Mouse (Mus musculus): ENCODE results near the gene Gm47791. TPM values are rescaled to one million over a fixed set of nuclear protein-coding genes. Genes with fewer than 3 reads are reported as not detected.

Gene Gm47791
- polyA plus RNA-seq, 1 experiment from 2014 or later: not detected

GRCm38 (mm10) chr1:82746408-82746807 lies 24.6 kb downstream of the Gm47791 start:
- no peak for ATAC-seq
- Histone ChIP-seq H3K4me1 (no peaks in the 10 kb centered on the region), H3K4me2 (no peak overlapping the region), H3K36me3 (ENCODE audit: poor library complexity, severe bottlenecking) (peaks cover 26% of the 10 kb centered on the region), H3K4me3 (no peak overlapping the region), H3K9me3 (replicated peaks) (no peaks in the 10 kb centered on the region), H3K27ac (no peak overlapping the region), H3K27me3 (no peaks in the 10 kb centered on the region), H3K9ac (no peak overlapping the region)
- 88% methylated on average over 4 of the region's 4 CpGs for WGBS

- Histone ChIP-seq H3K9me3 (replicated peaks) (no peaks in the 10 kb centered on the region), H3K4me3 (no peak overlapping the region), H3K9ac (no peak overlapping the region), H3K36me3 (ENCODE audit: poor library complexity, severe bottlenecking) (peaks cover 32% of the 10 kb centered on the region), H3K4me1 (no peaks in the 10 kb centered on the region), H3K4me2 (no peak overlapping the region), H3K27me3 (no peaks in the 10 kb centered on the region), H3K27ac (no peak overlapping the region)
- no peak for ATAC-seq
- WGBS: 96% methylated on average over 3 of the region's 3 CpGs
Observed at GRCm38 (mm10) chr1:82743962-82744361, 27.1 kb downstream of the Gm47791 start.

DNA sequence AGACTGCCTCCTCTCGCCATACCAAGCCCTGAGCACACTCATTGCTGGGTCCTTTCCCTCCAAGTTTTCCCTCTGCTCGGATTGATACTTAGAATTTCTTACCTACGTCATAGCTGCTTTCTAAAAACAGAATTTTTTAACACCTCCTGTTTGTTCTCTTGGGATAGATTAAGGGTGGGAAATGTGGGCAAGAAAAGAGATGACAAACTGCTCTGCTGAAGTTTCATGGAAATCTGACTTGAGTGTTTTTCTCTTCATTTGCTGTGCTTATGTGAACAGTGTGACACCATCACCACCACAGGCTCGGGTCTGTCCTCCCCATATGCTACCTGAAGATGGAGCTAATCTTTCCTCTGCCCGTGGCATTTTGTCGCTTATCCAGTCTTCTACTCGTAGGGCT lies 29.5 kb downstream of the Gm47791 start:
- H3K4me1 ChIP-seq: no peaks in the 10 kb centered on the region
- no peaks in the 10 kb centered on the region for H3K9me3 ChIP-seq (replicated peaks)
- no peak overlapping the region for H3K4me3 ChIP-seq
- H3K9ac ChIP-seq: no peak overlapping the region
- WGBS: 86% methylated on average over 7 of the region's 7 CpGs
- no peaks in the 10 kb centered on the region for H3K27me3 ChIP-seq
- no peak overlapping the region for H3K4me2 ChIP-seq
- H3K27ac ChIP-seq: no peak overlapping the region
- ATAC-seq: no peak
- peaks cover 39% of the 10 kb centered on the region for H3K36me3 ChIP-seq (ENCODE audit: poor library complexity, severe bottlenecking)

DNA sequence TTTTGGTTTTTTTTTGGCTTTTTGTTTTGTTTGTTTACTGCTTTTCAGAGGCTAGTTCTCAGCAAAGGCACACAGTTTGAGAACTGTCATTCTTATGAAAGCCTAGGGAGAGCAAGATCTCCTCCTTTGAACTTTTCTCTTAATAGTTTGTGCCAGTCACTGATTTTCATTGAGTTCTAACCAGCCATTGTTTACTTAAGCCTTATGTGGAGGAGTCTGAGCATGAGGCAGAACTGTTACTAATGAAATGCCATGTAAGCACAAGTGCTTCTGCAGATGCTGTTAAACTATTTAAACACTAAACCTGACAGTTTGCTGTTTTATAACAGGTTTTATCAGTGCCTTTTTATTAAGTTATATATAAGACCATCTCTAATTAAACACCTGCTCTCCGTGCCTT lies 33.0 kb downstream of the Gm47791 start:
- ATAC-seq: no peak
- Histone ChIP-seq H3K4me2 (no peak overlapping the region), H3K27me3 (no peaks in the 10 kb centered on the region), H3K27ac (no peak overlapping the region), H3K4me3 (no peak overlapping the region), H3K4me1 (no peaks in the 10 kb centered on the region), H3K9me3 (replicated peaks) (no peaks in the 10 kb centered on the region), H3K9ac (no peak overlapping the region), H3K36me3 (ENCODE audit: poor library complexity, severe bottlenecking) (peaks cover 64% of the 10 kb centered on the region)
- WGBS: 92% methylated on average over 1 of the region's 1 CpGs

GRCm38 (mm10) chr1:82733357-82733756 lies 37.7 kb downstream of the Gm47791 start:
- H3K4me3 ChIP-seq: no peak overlapping the region
- no peak overlapping the region for H3K27ac ChIP-seq
- H3K36me3 ChIP-seq (ENCODE audit: poor library complexity, severe bottlenecking): peaks cover 85% of the 10 kb centered on the region
- H3K27me3 ChIP-seq: no peaks in the 10 kb centered on the region
- no peak overlapping the region for H3K4me2 ChIP-seq
- no peak for ATAC-seq
- 95% methylated on average over 1 of the region's 1 CpGs for WGBS
- H3K9me3 ChIP-seq (replicated peaks): no peaks in the 10 kb centered on the region
- H3K9ac ChIP-seq: no peak overlapping the region
- H3K4me1 ChIP-seq: no peaks in the 10 kb centered on the region

GRCm38 (mm10) chr1:82726482-82726881 lies 44.6 kb downstream of the Gm47791 start:
- Histone ChIP-seq H3K9ac (no peak overlapping the region), H3K27ac (no peak overlapping the region), H3K36me3 (ENCODE audit: poor library complexity, severe bottlenecking) (peaks cover 30% of the 10 kb centered on the region), H3K4me2 (no peak overlapping the region), H3K4me3 (no peak overlapping the region), H3K9me3 (replicated peaks) (no peaks in the 10 kb centered on the region), H3K27me3 (peaks cover 13% of the 10 kb centered on the region), H3K4me1 (peaks cover 12% of the 10 kb centered on the region)
- WGBS: 95% methylated on average over 5 of the region's 5 CpGs
- ATAC-seq: no peak

DNA sequence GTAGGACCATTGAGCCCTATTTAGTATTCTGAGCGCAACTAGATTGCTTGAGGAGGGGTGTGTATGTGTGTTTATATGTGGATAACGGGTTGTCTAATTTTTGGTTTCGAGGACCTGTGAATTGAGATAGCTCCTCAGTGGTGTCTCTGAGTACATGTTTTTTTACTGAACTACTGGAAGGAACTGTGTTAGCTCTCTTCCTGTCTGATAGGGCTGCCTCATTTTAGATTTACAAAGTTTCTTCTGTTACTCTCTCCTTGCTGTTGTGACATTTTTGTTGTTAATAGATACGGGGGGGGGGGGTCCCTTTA lies 45.2 kb downstream of the Gm47791 start:
- H3K4me3 ChIP-seq: peak overlapping the region; percentile 92
- no peak overlapping the region for H3K27ac ChIP-seq
- H3K9ac ChIP-seq: peak overlapping the region; percentile 96
- WGBS: 35% methylated on average over 4 of the region's 4 CpGs
- H3K36me3 ChIP-seq (ENCODE audit: poor library complexity, severe bottlenecking): peaks cover 24% of the 10 kb centered on the region
- no peak for ATAC-seq
- peaks cover 20% of the 10 kb centered on the region for H3K27me3 ChIP-seq
- H3K4me2 ChIP-seq: peak overlapping the region; percentile 95
- peaks cover 12% of the 10 kb centered on the region for H3K4me1 ChIP-seq
- H3K9me3 ChIP-seq (replicated peaks): no peaks in the 10 kb centered on the region

DNA sequence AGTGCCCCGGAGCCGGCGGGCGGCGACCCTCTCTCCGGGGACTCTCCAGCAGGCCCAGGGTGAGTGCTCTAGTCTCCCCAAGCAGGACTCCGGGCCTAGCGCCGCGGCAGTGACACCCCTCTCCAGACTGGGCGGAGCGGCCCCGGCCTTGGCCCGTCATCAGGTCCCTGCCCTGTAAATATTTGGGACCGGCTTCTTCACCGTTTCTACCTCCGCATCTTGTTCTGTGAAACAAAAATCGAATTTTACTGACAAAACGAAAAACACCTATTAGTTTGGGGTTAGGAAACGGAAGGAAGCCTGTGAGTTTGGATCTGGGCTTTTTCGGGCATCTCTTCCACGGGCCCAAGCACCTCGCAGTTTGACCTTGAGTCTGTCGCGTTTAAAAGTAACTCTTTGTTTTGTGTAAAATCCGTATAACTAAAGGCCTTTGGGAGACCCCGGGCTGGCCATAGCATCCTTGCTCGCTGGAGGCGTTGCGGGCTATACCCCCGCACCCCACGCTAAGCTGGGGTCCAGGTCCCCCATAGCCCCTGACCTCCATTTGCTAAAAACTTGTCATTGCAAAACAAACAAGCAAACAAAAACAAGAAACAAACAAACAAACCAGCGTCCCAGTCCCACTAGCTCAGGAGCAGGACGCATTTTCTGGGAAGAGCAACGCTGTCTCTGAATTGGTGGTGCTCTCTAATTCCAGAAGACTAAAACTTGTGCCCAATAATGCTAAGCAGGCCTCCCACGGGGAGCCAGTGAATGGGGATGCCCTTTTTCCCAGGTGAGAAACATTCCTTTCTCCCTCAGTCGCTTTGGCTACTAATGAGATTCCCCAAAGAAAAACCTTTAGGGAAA lies 45.8 kb downstream of the Gm47791 start:
- peak overlapping the region; percentile 51; the same call in 1 of the 2 replicates for H3K27ac ChIP-seq
- peak overlapping the region; percentile 95 for H3K4me2 ChIP-seq
- ATAC-seq: peak; percentile 96
- H3K9me3 ChIP-seq (replicated peaks): no peaks in the 10 kb centered on the region
- H3K9ac ChIP-seq: peak overlapping the region; percentile 96
- H3K4me1 ChIP-seq: peaks cover 12% of the 10 kb centered on the region
- H3K4me3 ChIP-seq: peak overlapping the region; percentile 92
- peaks cover 22% of the 10 kb centered on the region for H3K27me3 ChIP-seq
- H3K36me3 ChIP-seq (ENCODE audit: poor library complexity, severe bottlenecking): peaks cover 19% of the 10 kb centered on the region
- WGBS: under 1% methylated on average over 37 of the region's 37 CpGs

DNA sequence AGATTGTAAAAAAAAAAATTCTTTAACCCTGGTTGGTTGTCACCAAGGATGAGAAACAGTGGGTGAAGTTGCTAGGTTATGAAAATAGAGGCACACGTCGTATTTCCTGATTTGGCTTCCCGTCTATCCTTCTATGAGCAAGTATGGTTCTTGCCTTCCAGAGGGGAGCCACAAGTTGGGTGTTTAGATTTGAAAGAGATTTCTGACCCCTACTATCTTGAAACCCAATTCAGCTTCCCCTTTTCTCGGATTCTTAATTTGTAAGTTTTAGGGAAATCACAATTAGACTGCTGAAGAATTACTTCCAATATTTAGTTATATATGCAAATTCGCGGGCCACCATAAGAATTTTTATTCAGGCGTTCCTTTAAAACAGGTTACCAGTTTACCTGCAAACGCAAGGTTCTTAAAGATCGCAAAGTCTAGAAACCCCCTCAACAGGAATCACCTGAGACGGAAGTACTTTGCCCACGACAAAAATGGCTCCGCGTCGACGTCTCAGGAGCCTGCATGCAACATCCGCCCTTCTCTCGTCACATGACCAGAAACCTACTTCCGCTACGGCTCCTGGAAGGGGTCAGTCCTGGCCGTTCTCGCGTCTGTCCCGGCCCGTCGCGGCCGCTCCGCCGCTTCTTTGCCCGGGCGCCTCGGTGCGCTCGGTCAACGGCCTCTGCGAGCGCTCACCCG lies 46.6 kb downstream of the Gm47791 start, which contains the start of gene Mff:
TSS of gene Mff (plus strand) at position 552 of the 687 bp plus-strand sequence.
- Histone ChIP-seq H3K9ac (peak within 1 kb of the TSS; percentile 96), H3K27me3 (peaks cover 27% of the 10 kb centered on the region), H3K4me3 (peak within 1 kb of the TSS; percentile 92), H3K4me2 (peak within 1 kb of the TSS; percentile 95), H3K27ac (peak within 1 kb of the TSS; percentile 51; the same call in 1 of the 2 replicates), H3K36me3 (ENCODE audit: poor library complexity, severe bottlenecking) (peaks cover 12% of the 10 kb centered on the region), H3K4me1 (peaks cover 12% of the 10 kb centered on the region), H3K9me3 (replicated peaks) (no peaks in the 10 kb centered on the region)
- 10% methylated on average over 38 of the region's 38 CpGs for WGBS
- ATAC-seq: peak; percentile 99

Other genes with a start within 250 kb of the Gm47791 start
- 0.15 and 0.18 TPM in 2 replicates for gene Col4a4, start 184.4 kb downstream of the Gm47791 start, polyA plus RNA-seq (2015; fragmentation: Nextera tagmentation; extraction: Ambion mirVana)
- gene Col4a3, start 184.3 kb downstream of the Gm47791 start, polyA plus RNA-seq (2015; fragmentation: Nextera tagmentation; extraction: Ambion mirVana): 0.12 and 0.14 TPM in 2 replicates
- 336 and 349 TPM in 2 replicates for gene Mff, start 46.4 kb downstream of the Gm47791 start, polyA plus RNA-seq (2015; fragmentation: Nextera tagmentation; extraction: Ambion mirVana)
- gene Tm4sf20, start 2.8 kb downstream of the Gm47791 start, polyA plus RNA-seq (2015; fragmentation: Nextera tagmentation; extraction: Ambion mirVana): 0.20 and 0.36 TPM in 2 replicates
- 28.6 and 31.7 TPM in 2 replicates for gene Agfg1, start 68.2 kb upstream of the Gm47791 start, polyA plus RNA-seq (2015; fragmentation: Nextera tagmentation; extraction: Ambion mirVana)
- gene A030005L19Rik, start 142.1 kb upstream of the Gm47791 start, polyA plus RNA-seq (2015; fragmentation: Nextera tagmentation; extraction: Ambion mirVana): not detected in 2 replicates
- gene A030014E15Rik, start 153.7 kb upstream of the Gm47791 start, polyA plus RNA-seq (2015; fragmentation: Nextera tagmentation; extraction: Ambion mirVana): not detected in 2 replicates
- gene Gm6217, start 160.2 kb upstream of the Gm47791 start, polyA plus RNA-seq (2015; fragmentation: Nextera tagmentation; extraction: Ambion mirVana): not detected in 2 replicates
- gene A030003K21Rik, start 172.1 kb upstream of the Gm47791 start, polyA plus RNA-seq (2015; fragmentation: Nextera tagmentation; extraction: Ambion mirVana): not detected in 2 replicates
- not detected in 2 replicates for gene Gm7544, start 184.8 kb upstream of the Gm47791 start, polyA plus RNA-seq (2015; fragmentation: Nextera tagmentation; extraction: Ambion mirVana)
- gene Gm47955, start 189.0 kb upstream of the Gm47791 start, polyA plus RNA-seq (2015; fragmentation: Nextera tagmentation; extraction: Ambion mirVana): not detected in 2 replicates
- not detected in 2 replicates for gene Gm47959, start 229.3 kb upstream of the Gm47791 start, polyA plus RNA-seq (2015; fragmentation: Nextera tagmentation; extraction: Ambion mirVana)

Data from forebrain, embryonic 13.5 days (tissue).